Mouse (Mus musculus) bone marrow, adult 2 months (tissue): ENCODE data around the gene Trak1.

Source experiments
- CTCF ChIP-seq: fragments of 200-500 bp; IDR thresholded peaks from 2 replicates; pipeline ENCODE4 v1.5.1; 2011; ENCODE audit warnings: low read length, control low read depth; ENCODE audit not compliant: control insufficient read depth, insufficient read depth
- POLR2A ChIP-seq: fragments of 200-500 bp; IDR thresholded peaks from 2 replicates; pipeline ENCODE4 v1.6.1; 2011; ENCODE audit warnings: low read depth, mild to moderate bottlenecking, control low read depth, low read length, borderline replicate concordance; ENCODE audit not compliant: control insufficient read depth

DNA sequence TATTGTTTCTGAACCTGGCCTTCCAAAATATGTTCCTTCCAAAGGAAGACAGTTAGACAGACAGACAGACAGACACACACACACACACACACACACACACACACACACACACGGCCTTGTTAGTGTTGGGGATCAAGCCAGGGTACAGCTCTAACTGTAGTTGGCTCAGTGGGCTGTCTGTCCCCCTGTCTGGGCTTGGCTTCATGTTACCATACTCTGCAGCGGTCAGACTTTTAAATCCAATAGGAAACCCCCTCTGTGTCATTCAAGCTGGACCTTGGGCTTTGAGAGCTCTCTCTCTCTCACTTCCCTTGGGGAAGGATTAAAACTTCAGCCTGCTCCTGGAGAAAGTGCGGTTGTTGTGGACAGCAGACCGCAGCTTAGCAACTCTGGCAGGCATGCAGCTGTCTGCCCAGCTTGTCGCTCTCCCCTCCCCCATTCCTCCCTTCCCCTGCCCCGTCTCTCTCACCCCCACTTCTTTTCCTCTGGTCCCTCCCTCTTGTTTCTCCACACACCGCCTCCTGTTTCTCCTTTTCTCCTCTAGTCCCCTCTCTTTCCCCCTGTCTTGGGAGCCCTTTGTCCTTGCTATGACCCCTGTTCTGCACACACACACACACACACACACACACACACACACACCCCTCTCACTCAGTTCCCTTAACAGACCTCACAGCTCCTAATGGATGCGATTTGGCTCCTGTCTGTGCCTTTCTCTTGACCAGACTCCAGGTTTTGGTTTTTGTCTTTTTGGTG lies 34.8 kb downstream of the Trak1 start:
- TF ChIP-seq CTCF (no peak), POLR2A (no peak)
